Mouse (Mus musculus) midbrain, embryonic 16.5 days (tissue): ENCODE results near the gene Fggy. TPM values are rescaled to one million over a fixed set of nuclear protein-coding genes. Genes with fewer than 3 reads are reported as not detected.

Experiments used
- ATAC-seq: fragments of 200-750 bp; cut with Nextera tagmentation; 2 replicates; pipeline ENCODE4 v1.8.0; 2017; ENCODE audit warnings: moderate TSS enrichment
- H3K27ac ChIP-seq: fragments of 300-500 bp; sonication (generic); 2 replicates; pipeline ENCODE4 v1.5.1; 2014; ENCODE audit warnings: mild to moderate bottlenecking, low read length, mixed read lengths
- H3K27me3 ChIP-seq: fragments of 300-500 bp; sonication (generic); 2 replicates; pipeline ENCODE4 v1.6.1; 2014; ENCODE audit warnings: low read depth, low read length, mixed read lengths; ENCODE audit not compliant: control insufficient read depth, insufficient read depth
- H3K36me3 ChIP-seq: fragments of 300-500 bp; sonication (generic); 2 replicates; pipeline ENCODE4 v1.6.1; 2014; ENCODE audit warnings: mild to moderate bottlenecking, low read length, moderate library complexity, mixed read lengths; ENCODE audit not compliant: control insufficient read depth, insufficient read depth
- H3K4me1 ChIP-seq: fragments of 300-500 bp; sonication (generic); 2 replicates; pipeline ENCODE4 v1.6.1; 2014; ENCODE audit warnings: mild to moderate bottlenecking, low read length, mixed read lengths; ENCODE audit not compliant: control insufficient read depth, insufficient read depth
- H3K4me2 ChIP-seq: fragments of 300-500 bp; sonication (generic); 2 replicates; pipeline ENCODE4 v1.6.1; 2014; ENCODE audit warnings: mild to moderate bottlenecking, low read length, mixed read lengths
- H3K4me3 ChIP-seq: fragments of 300-500 bp; sonication (generic); 2 replicates; pipeline ENCODE4 v1.5.1; 2014; ENCODE audit warnings: low read depth, mild to moderate bottlenecking, low read length, moderate library complexity, mixed read lengths
- H3K9ac ChIP-seq: fragments of 300-500 bp; sonication (generic); 2 replicates; pipeline ENCODE4 v1.6.1; 2014; ENCODE audit warnings: low read depth, low read length, mixed read lengths
- H3K9me3 ChIP-seq: fragments of 300-500 bp; sonication (generic); replicated peaks from 2 replicates; pipeline ENCODE4 v1.6.1; 2014; ENCODE audit warnings: mild to moderate bottlenecking, low read length, mixed read lengths; ENCODE audit not compliant: control insufficient read depth, poor library complexity, severe bottlenecking
- WGBS: fragments of 180-500 bp; shearing (Covaris S2); extraction: QIAGEN DNeasy Blood & Tissue Kit; methylation state at CpG from one replicate; pipeline ENCODE4 v1.1.7; 2014; 5-methylcytosine and 5-hydroxymethylcytosine counted together
- polyA plus RNA-seq: library from polyadenylated mRNA; unstranded; fragments of >200 nt; fragmentation: Nextera tagmentation; extraction: Ambion mirVana; gene quantifications from 2 replicates; pipeline ENCODE4 v1.2.1, GENCODE M21; 2015

The Fggy gene
- polyA plus RNA-seq, 1 experiment from 2014 or later, result 5.9 TPM

DNA sequence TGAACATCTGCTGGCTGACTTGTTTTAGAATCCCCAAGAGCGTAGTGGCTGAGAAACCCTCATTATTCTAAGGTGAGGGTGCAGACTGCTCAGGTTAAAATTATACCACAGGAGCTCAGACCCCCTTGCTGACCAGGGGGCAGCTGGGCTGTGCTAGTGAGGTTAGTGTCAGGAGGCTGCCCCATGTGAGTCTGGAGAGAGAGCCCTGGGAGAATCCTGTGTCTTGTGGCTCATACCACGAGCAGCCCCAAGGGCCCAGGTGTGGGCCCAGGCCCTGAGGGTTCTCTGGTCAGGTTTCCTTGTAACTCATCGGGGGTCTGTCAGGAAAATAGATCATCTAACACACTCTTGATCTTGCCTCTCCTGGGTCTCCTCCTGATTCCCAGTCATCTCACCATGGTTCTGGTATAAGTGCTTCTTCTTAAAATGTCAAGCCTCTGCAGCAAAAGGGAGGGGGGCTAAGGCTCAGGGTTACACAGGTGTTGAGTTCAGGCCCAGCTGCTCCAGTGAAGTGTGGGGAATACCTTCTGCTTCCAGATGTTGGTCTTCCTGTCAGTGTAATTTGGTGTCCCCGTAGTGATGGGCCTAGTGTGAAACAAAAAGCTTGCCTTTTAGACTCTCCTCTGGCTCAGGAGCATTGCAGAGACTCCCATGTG lies 26.9 kb downstream of the Fggy start:
- Histone ChIP-seq H3K4me2 (no peak overlapping the region), H3K36me3 (no peaks in the 10 kb centered on the region), H3K27me3 (no peaks in the 10 kb centered on the region), H3K4me1 (no peaks in the 10 kb centered on the region), H3K4me3 (no peak overlapping the region), H3K9ac (no peak overlapping the region), H3K27ac (no peak overlapping the region), H3K9me3 (no peaks in the 10 kb centered on the region)
- ATAC-seq, result no peak
- WGBS, result 82% methylated on average over 4 of the region's 4 CpGs

DNA sequence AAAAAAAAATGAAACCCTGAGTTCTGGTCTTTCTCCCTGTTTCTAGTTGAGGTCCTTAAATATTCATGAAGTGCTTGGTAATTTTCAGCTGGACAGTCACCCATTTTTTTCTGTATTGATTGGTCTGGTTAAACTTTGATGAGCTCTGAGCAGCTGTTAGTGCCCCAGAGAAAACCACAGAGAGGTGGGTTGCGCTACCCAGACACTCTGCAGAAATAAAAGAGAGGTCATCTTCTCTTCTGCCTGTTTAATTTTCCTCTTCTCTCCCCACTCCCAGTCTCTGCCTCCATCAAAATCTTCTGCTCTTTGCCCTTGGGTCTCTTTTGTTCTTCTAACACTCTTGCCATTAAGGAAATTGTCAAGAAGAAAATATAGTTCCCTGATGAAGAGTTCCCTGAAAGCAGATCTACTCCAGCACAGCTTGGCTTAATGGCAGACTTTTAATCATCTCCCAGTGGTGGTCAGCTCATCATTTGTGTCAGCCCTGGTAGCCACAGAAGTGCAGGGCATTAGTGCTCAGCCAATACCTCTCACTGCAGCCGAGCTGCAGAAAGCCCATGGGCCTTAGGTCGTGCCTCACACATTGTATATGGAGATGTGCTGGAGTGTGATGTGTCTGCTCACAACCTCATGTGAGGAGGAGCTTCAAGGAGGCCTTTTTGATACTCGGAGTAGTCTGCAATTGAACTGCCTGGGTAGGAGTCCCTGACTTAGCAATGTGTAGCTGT lies 29.1 kb downstream of the Fggy start:
- Histone ChIP-seq H3K4me1 (no peaks in the 10 kb centered on the region), H3K9ac (no peak overlapping the region), H3K4me2 (no peak overlapping the region), H3K4me3 (no peak overlapping the region), H3K27me3 (no peaks in the 10 kb centered on the region), H3K9me3 (no peaks in the 10 kb centered on the region), H3K27ac (no peak overlapping the region), H3K36me3 (no peaks in the 10 kb centered on the region)
- no peak for ATAC-seq
- WGBS, result 67% methylated on average over 4 of the region's 4 CpGs

DNA sequence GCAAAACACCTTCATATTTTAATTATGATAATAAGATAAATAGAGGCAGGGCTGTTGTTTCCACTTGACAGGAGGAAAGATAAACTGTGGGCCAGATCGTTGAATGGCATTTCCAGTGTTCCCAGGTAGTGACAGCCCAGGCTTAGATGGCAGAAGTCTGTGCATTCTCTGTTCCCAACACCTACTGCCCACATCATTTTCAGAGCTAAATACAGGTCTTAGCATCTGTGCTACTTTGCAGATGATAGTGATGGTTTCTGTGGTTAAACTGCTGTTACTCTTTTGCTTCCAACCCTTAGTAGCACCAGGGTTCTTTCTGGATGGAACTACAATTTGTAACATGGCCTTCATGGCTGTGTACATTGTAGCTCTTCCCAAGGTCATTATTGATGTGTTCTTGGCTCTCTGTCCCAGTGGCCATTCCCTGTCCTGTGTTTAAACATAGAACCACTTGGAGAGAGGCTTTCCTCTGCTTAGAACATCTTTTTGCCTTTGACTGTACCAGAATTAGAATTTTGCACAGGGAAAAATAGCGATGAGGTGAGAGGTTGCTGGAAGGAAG lies 31.5 kb downstream of the Fggy start:
- H3K27me3 ChIP-seq, result no peaks in the 10 kb centered on the region
- H3K4me1 ChIP-seq, result no peaks in the 10 kb centered on the region
- WGBS, result 94% methylated on average over 2 of the region's 2 CpGs
- H3K9ac ChIP-seq, result no peak overlapping the region
- no peaks in the 10 kb centered on the region for H3K9me3 ChIP-seq
- H3K4me2 ChIP-seq, result no peak overlapping the region
- no peaks in the 10 kb centered on the region for H3K36me3 ChIP-seq
- H3K4me3 ChIP-seq, result no peak overlapping the region
- H3K27ac ChIP-seq, result no peak overlapping the region
- no peak for ATAC-seq

DNA sequence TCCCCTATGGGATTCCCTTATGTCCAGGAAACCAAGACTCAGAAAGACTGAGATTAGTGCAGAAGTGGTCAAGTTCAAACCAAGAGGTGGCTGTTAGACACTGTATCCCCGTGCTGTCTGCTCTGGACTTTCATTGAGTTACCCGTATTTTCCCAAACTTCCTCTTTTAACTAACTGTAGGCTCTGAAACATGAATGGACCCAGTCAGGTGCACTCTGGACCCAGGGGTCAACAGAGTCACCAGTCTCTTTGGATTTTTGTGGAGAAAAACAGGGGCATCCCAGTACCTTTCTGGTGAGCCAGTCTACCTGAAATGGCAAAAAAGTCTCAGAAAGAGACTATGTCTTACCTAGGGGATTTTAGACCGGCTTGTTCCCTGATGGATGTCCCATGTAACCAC lies 33.6 kb downstream of the Fggy start:
- WGBS, result 92% methylated on average over 3 of the region's 3 CpGs
- Histone ChIP-seq H3K4me3 (no peak overlapping the region), H3K36me3 (no peaks in the 10 kb centered on the region), H3K27ac (no peak overlapping the region), H3K9ac (no peak overlapping the region), H3K9me3 (no peaks in the 10 kb centered on the region), H3K4me2 (no peak overlapping the region), H3K27me3 (no peaks in the 10 kb centered on the region), H3K4me1 (no peaks in the 10 kb centered on the region)
- no peak for ATAC-seq

DNA sequence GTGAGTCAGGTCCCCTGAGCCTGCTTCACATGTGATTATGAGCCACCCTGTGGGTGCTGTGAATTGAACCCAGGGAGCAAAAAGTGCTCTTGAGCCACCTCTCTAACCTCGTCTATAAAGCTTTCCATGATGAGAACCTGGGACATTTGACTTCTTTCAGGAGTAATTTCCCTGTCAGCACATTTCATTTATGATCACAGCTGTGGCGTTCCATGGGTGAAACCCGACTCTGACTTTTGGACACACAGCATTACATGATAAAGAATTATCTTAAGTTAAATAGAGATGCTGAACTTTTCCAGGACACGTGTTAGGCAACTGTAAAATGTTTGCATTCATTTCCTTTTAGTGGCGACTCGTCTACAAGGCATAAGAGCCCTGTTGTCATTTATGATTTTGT lies 39.9 kb downstream of the Fggy start:
- H3K4me2 ChIP-seq, result no peak overlapping the region

DNA sequence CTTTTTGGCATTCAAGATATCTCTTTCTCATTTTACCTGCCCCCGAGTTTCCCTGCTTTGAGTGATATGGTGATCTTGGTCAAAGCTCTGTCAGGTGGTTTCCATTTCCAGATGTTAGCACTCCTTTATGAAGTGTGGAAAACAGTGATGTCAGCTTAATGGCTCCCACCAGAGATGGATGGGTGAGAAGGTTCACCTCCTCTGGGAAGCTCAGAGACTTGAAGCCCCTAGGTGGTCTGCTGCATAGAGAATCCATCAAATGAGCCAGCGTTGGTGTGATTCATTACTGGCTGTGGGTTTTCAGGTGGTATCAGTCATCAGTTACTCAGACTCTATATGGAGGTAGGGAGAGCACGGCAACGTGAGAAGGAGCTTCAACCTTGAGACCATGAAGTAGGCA lies 44.5 kb downstream of the Fggy start:
- H3K4me1 ChIP-seq, result no peaks in the 10 kb centered on the region
- 93% methylated on average over 4 of the region's 4 CpGs for WGBS
- H3K9me3 ChIP-seq, result no peaks in the 10 kb centered on the region
- no peaks in the 10 kb centered on the region for H3K27me3 ChIP-seq
- no peak for ATAC-seq
- no peaks in the 10 kb centered on the region for H3K36me3 ChIP-seq
- no peak overlapping the region for H3K9ac ChIP-seq
- no peak overlapping the region for H3K4me2 ChIP-seq
- H3K4me3 ChIP-seq, result no peak overlapping the region
- no peak overlapping the region for H3K27ac ChIP-seq

More for the DNA sequence above, 39.9 kb downstream of the Fggy start:
- no peaks in the 10 kb centered on the region for H3K36me3 ChIP-seq
- no peaks in the 10 kb centered on the region for H3K4me1 ChIP-seq
- no peaks in the 10 kb centered on the region for H3K9me3 ChIP-seq
- H3K27ac ChIP-seq, result no peak overlapping the region
- no peak overlapping the region for H3K9ac ChIP-seq
- WGBS, result 89% methylated on average over 6 of the region's 6 CpGs
- no peak for ATAC-seq
- H3K4me3 ChIP-seq, result no peak overlapping the region
- H3K27me3 ChIP-seq, result no peaks in the 10 kb centered on the region

DNA sequence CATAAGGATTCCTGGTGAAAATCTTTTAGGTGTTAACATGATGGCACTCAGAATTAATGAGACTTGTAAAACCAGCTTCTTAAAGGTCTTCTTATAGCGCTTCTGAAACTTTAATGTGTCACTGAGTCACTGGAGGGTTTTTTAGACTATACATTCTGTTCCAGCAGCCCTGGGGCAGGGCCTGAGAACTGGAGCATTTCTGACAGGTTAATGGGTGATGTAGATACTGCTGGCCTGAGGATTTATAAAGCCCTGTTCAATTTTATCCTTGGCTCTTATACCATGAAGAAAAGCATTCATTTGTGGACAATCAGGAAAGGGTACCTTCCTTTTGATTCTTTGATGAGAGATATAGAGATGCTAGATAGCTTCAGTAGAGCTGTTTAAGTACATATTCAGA lies 45.9 kb downstream of the Fggy start:
- H3K27ac ChIP-seq, result no peak overlapping the region

DNA sequence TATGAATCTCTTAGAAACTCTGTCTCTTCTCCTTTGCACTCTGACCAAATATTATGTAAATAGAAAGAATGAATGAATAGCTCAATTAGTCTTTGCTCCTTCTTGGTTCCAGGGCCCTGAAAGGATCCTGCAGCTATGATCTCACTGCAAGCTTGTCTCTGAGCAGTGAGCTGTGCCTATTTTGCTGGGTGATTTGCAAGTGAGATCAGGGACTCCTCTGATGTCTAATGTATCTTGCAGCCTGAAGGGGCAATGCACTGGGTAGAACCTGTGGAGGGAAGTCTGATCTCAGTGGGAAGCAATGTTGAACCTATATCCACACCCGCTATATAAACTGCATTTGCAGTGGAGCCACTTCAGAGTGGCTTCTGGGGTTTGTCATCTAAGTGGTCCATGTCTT lies 53.4 kb downstream of the Fggy start:
- H3K36me3 ChIP-seq, result no peaks in the 10 kb centered on the region
- H3K9ac ChIP-seq, result no peak overlapping the region
- 81% methylated on average over 1 of the region's 1 CpGs for WGBS

More for the DNA sequence above, 45.9 kb downstream of the Fggy start:
- Histone ChIP-seq H3K27me3 (no peaks in the 10 kb centered on the region), H3K36me3 (no peaks in the 10 kb centered on the region), H3K4me2 (no peak overlapping the region), H3K4me1 (no peaks in the 10 kb centered on the region), H3K9ac (no peak overlapping the region), H3K9me3 (no peaks in the 10 kb centered on the region), H3K4me3 (no peak overlapping the region)
- WGBS, result 82% methylated on average over 1 of the region's 1 CpGs
- no peak for ATAC-seq

DNA sequence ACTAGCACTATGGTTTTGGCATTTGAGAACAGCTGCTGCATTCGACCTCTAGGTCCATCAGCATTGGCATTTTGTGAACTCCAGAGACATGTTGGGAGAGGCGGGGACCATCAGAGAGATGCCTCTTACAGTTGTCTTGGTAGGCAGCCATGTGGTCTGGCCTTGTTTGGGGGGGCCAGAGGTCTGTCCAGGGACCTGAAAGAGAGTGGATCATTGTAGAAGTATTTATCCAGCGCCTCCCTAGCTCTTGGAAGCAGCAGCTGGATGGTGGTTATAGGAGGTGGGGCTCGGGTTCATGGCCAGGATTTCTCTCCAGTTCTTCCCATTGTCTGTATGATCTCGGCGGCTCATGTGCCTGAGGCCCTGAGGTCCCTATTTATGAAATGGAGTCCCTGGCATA lies 54.1 kb downstream of the Fggy start:
- Histone ChIP-seq H3K36me3 (no peaks in the 10 kb centered on the region), H3K4me1 (no peaks in the 10 kb centered on the region), H3K27me3 (no peaks in the 10 kb centered on the region), H3K9ac (no peak overlapping the region), H3K27ac (no peak overlapping the region), H3K9me3 (no peaks in the 10 kb centered on the region), H3K4me2 (no peak overlapping the region), H3K4me3 (no peak overlapping the region)
- WGBS, result 89% methylated on average over 6 of the region's 6 CpGs
- no peak for ATAC-seq

More for the DNA sequence above, 53.4 kb downstream of the Fggy start:
- Histone ChIP-seq H3K4me3 (no peak overlapping the region), H3K27me3 (no peaks in the 10 kb centered on the region), H3K27ac (no peak overlapping the region), H3K4me1 (no peaks in the 10 kb centered on the region), H3K9me3 (no peaks in the 10 kb centered on the region), H3K4me2 (no peak overlapping the region)
- no peak for ATAC-seq
